Mouse (Mus musculus) erythroid progenitor cell, adult 5-6 weeks (primary cell): ENCODE measurements around the gene Acvr1. TPM values are rescaled to one million over a fixed set of nuclear protein-coding genes. Genes with fewer than 3 reads are reported as not detected.

Experiments used
- ATAC-seq: replicated peaks from 2 replicates; pipeline ENCODE4 v1.8.0; 2016; ENCODE audit warnings: moderate number of reproducible peaks, mild to moderate bottlenecking, moderate TSS enrichment, inconsistent platforms; ENCODE audit not compliant: poor library complexity, low FRiP score, severe bottlenecking
- total RNA-seq, 2 experiments: library from RNA; stranded (forward) in 1 of 2; stranded (reverse) in 1 of 2; fragments of 150-400 nt in 1 of 2; fragments of 186-747, 209-891 nt in 1 of 2; gene quantifications; 2 replicates each; pipeline versions ENCODE4 v1.2.3 to v1.2.4; 2015 to 2017; ENCODE audit warnings: low replicate concordance in 2 of 2

Gene Acvr1
- total RNA-seq, 2 experiments from 2014 or later: 3.4 TPM; not detected in 1

GRCm38 (mm10) chr2:58565267-58565666 is 1.7 kb downstream of the Acvr1 start:
- no peak for ATAC-seq

DNA sequence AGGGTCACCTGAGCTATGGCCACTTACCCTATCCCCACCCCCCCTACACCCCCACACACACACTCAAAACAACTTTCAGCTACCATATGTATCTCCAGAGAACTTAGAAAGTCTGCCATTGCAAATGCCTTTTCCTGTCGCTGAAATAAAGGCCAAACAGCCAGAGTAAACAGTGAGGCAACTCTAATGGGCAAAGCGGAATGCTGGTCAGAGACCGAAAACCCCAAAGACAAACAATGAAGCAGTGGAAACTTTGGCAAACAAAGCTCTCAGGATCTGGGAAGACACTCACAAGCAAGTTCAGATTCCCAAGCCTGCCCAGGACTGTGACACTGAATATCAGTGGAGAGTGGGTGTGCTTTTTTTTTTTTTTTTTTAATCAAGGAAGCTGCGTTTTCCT is 4.8 kb downstream of the Acvr1 start:
- no peak for ATAC-seq

DNA sequence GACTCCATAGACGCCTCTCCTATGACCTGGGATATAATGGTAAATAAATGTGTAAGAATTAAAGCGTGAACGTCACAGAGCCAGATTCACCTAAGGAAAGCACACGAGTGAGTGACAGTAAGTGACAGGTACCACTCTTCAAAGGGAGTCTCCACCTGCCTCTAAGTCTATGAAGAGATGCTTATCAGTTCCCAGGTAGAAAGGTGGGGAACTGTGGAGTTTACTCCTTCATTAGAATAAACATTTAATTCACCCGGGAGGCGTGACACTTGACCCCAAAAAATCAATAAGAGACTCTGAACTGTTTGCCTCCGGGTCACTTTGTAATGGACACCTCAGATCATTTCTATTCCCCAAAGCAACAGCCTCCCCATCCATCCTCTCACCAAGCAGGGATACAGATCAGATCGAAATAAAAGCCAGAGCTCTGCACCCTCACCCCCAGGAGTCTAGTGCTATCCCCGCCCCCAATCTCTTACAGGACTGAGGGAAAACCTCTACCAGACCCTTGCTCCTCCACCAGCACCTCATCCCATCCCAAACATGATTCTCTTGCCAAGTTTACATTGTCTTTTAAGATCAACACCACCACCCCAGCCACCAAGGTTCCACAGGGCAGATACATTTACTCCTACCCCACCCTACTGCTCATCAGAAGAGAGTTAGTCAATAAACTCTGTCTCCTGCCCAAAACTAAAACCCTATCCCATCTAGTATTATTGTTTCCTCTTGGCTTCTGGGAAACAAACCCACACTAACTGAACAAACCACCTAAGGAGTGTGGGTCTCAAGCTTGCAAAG is 9.7 kb downstream of the Acvr1 start:
- no peak for ATAC-seq

- no peak for ATAC-seq
Measured at GRCm38 (mm10) chr2:58552296-58552695, 14.7 kb downstream of the Acvr1 start.

DNA sequence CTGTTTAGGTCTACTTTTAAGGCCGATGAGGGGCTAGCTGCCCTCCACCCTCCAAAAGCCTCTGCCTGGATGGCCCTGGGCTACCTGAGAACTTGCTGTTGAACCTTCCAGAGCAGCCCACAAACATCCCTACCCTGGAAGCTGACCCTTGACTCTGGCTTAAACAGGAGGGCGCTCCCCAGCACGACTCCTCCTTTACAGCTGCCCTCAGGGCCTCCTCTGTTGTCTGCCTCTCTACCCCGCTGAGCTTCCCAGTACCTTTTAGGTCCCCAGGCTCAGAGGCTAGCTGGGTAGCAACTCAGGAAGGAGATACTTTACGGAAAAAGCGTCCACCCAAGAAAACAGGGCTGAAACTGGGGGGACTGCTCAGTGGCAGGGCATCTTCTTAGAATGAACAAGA is 15.1 kb downstream of the Acvr1 start:
- ATAC-seq: no peak

GRCm38 (mm10) chr2:58550488-58550887 is 16.5 kb downstream of the Acvr1 start:
- ATAC-seq: no peak

- ATAC-seq: no peak
Measured at GRCm38 (mm10) chr2:58549960-58550359, 17.0 kb downstream of the Acvr1 start.

- ATAC-seq: no peak
Measured at GRCm38 (mm10) chr2:58548943-58549342, 18.0 kb downstream of the Acvr1 start.

- no peak for ATAC-seq
Measured at GRCm38 (mm10) chr2:58546264-58546663, 20.7 kb downstream of the Acvr1 start.

DNA sequence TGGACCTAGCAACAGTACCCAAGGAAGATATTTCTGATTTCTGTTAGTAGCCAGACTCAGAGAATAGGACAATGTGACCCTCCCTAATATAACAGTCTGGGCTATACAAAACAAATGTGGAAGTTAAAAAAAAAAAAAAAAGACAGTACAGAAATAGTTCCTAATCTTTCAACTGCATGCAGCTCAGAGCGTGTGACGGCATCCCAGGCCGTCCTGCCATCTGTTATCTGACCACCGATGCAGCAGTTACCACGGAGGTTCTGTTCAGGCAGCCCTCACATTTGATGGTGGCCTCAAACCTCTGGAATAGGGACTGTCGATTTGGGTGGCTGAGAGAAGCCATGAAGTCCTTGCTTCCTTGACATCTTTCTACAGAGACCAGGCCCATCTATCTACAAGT is 22.6 kb downstream of the Acvr1 start:
- ATAC-seq: no peak

GRCm38 (mm10) chr2:58543252-58543651 is 23.7 kb downstream of the Acvr1 start:
- ATAC-seq: no peak

- no peak for ATAC-seq
Measured at GRCm38 (mm10) chr2:58538196-58538595, 28.8 kb downstream of the Acvr1 start.

GRCm38 (mm10) chr2:58536796-58537195 is 30.2 kb downstream of the Acvr1 start:
- ATAC-seq: no peak

- no peak for ATAC-seq
Measured at GRCm38 (mm10) chr2:58535233-58535632, 31.7 kb downstream of the Acvr1 start.

DNA sequence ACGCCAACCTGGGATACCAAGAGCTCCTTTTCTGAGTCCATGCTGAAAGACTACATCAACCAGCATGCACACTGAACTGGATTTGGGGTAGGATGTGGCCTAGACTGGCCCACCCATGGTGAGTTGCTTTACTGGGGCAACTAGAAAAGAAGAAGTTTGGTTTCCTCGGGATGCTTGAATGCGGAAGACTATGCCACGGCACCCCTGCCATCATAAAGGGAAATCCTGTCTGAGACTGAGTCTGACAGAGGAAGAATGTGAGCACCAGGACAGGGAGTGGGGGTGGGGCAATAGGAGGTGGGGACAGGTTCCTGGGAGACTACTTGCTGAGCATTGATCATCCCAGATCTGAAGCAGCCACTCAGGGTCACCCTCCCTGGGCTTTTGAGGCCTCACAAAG is 32.6 kb downstream of the Acvr1 start:
- no peak for ATAC-seq

DNA sequence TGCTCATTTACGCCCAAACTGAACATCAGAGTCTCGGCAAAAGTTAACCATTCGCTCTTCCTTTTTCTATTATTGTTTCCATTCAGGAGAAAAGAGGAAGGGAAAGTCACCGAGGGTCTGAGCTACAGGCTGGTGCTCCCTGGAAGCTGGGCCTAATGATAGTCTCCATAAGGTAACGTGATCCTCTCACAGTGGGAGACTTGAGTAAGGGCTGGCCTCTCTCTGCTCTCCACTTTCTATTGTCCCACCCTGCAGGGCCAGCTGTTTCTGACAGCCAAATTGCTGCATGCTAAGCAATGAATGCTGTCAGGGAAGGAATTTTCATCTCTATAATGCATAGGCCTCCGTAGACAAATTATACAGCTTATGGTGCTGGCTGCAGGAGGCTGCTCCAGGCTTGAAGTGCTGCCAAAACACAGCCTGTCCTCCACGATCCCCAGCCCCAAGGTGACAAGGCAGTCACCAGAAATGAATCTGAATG is 33.4 kb downstream of the Acvr1 start:
- ATAC-seq: no peak

DNA sequence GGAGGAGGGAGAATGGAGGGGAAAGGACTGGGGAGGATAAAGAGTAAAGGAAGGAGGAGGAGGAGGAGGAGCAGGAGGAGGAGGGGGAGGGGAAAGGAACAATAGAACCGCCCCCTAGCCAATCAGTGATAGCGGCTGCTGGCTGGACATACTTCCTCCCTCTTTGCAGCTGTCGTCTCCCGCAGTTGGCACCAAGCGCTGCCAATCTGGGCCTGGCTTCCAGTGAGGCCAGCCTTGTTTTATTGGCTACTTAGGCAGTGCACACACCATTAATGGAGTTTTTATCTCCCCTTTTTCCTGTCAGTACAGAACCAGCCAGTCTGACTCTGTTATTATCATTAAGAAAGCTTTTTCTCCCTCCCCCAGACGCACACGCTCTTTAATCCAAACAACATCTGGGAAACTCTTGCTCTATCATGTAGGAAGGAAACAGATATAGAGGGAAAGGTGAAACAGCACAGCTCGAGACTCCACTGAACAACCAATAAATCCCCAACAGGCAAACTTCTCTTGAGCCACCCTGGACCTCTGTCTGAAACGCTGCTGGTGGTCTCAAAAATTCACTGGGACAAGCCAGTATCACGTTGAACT is 34.6 kb downstream of the Acvr1 start:
- ATAC-seq: no peak

- ATAC-seq: no peak
Measured at GRCm38 (mm10) chr2:58530521-58530920, 36.4 kb downstream of the Acvr1 start.

DNA sequence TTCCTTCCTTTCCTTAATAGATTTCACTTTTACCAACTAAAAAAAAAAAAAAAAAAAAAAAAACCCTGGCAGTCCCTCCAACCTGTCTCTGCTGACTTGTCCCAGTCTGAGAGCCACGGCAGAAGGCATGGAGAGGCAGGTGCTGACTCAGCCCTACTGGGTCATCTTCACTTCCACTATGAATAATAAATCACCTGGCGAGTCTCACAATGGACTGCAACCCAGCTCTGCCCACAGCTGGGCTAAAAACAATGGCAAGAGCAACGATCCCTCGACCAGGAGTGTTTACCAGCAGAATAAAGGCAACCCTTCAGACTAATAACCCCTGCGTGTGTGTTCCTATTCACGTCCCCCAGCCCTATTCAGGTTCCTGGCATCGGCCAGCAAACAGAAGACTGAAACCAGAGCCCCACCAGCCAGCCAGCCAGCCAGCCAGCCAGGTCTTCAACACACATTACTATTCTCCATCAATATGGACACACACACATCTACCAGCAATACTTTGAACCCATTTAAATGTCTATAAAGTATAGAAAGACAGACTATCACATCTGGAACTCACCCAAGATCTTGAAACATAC is 37.0 kb downstream of the Acvr1 start:
- ATAC-seq: no peak

DNA sequence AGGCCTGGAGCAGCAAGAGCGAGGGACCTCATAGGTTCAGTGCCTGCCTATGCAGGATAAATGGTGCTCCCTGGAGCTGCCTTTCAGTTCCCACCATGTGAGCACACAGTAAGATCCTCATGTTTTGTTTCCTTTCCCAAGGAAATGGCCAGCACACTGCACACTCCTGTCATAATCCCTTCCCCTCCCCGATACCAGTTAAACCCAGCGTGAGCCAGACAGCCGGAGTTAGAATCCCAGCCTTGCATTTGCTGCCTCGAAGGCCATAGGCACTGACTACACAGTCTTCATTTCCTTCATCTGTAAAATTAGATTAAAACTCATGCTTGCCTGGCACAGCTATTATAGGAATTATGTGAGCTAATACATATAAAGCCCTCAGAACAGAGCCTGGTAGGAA is 37.6 kb downstream of the Acvr1 start:
- no peak for ATAC-seq

DNA sequence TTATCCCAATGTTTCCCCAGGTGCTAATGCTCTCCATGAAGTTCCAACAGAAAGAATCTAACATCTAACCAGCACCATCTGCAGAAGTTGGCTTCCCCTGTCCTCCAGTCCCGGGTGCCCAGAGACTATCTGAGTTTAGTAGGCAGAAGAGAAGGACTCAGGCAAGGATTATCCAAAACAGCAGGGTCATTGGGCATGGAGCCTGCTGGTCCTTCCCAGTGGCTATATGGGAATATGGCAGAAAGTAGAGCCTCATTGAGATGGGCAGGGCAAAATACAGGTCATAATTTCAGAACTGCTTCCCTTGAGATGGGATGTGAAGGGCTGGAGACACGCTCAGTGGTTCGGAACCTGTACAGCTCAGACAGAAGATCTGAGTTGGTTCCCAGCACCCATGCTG is 39.2 kb downstream of the Acvr1 start:
- no peak for ATAC-seq
